Mouse (Mus musculus): ENCODE measurements around the gene Babam2. TPM values are rescaled to one million over a fixed set of nuclear protein-coding genes. Genes with fewer than 3 reads are reported as not detected.

Gene Babam2
- 46.2 and 47.4 TPM in 2 replicates for polyA plus RNA-seq (2014; fragmentation: Nextera tagmentation; extraction: Ambion mirVana)

GRCm38 (mm10) chr5:31697644-31698296, at the start of gene Babam2:
Gene Babam2, plus strand, starts transcription at chr5:31697684.
- peak; percentile 90 for ATAC-seq (replicated peaks; ENCODE audit: low FRiP score)
- no peaks in the 10 kb centered on the region for H3K27me3 ChIP-seq (replicated peaks; ENCODE audit: control insufficient read depth, insufficient read depth, low read length)
- peak within 1 kb of the TSS; percentile 81 for H3K4me3 ChIP-seq (ENCODE audit: low read depth, low read length)
- H3K9ac ChIP-seq (ENCODE audit: low read depth, low read length) = peak within 1 kb of the TSS; percentile 83
- DNase-seq (ENCODE audit: low spot score) = peak; percentile 98
- H3K9me3 ChIP-seq (ENCODE audit: control insufficient read depth, low read length) = no peaks in the 10 kb centered on the region
- peaks cover 2% of the 10 kb centered on the region; the same call in 1 of the 2 replicates for H3K4me1 ChIP-seq (replicated peaks; ENCODE audit: control insufficient read depth, insufficient read depth, low read length)
- no peaks in the 10 kb centered on the region for H3K36me3 ChIP-seq (ENCODE audit: control insufficient read depth, insufficient read depth, low read length)
- H3K4me2 ChIP-seq = peak within 1 kb of the TSS; percentile 69
- under 1% methylated on average over 71 of the region's 71 CpGs for WGBS
- peak within 1 kb of the TSS; percentile 95 for H3K27ac ChIP-seq (ENCODE audit: low read depth, low read length)

- DNase-seq (ENCODE audit: low spot score) (no peak), ATAC-seq (replicated peaks; ENCODE audit: low FRiP score) (no peak)
- H3K4me3 ChIP-seq (ENCODE audit: low read depth, low read length) = no peak overlapping the region
- no peaks in the 10 kb centered on the region for H3K36me3 ChIP-seq (ENCODE audit: control insufficient read depth, insufficient read depth, low read length)
- no peak overlapping the region for H3K27ac ChIP-seq (ENCODE audit: low read depth, low read length)
- H3K9me3 ChIP-seq (ENCODE audit: control insufficient read depth, low read length) = no peaks in the 10 kb centered on the region
- 87% methylated on average over 2 of the region's 2 CpGs for WGBS
- no peaks in the 10 kb centered on the region for H3K4me1 ChIP-seq (replicated peaks; ENCODE audit: control insufficient read depth, insufficient read depth, low read length)
- H3K4me2 ChIP-seq = no peak overlapping the region
- H3K9ac ChIP-seq (ENCODE audit: low read depth, low read length) = no peak overlapping the region
- H3K27me3 ChIP-seq (replicated peaks; ENCODE audit: control insufficient read depth, insufficient read depth, low read length) = no peaks in the 10 kb centered on the region
These were observed 46.8 kb upstream of the Babam2 start for GRCm38 (mm10) chr5:31650518-31651288.

- Histone ChIP-seq H3K4me1 (replicated peaks; ENCODE audit: control insufficient read depth, insufficient read depth, low read length) (no peaks in the 10 kb centered on the region), H3K36me3 (ENCODE audit: control insufficient read depth, insufficient read depth, low read length) (no peaks in the 10 kb centered on the region), H3K4me2 (no peak overlapping the region), H3K9me3 (ENCODE audit: control insufficient read depth, low read length) (no peaks in the 10 kb centered on the region), H3K9ac (ENCODE audit: low read depth, low read length) (no peak overlapping the region), H3K27ac (ENCODE audit: low read depth, low read length) (no peak overlapping the region), H3K4me3 (ENCODE audit: low read depth, low read length) (no peak overlapping the region), H3K27me3 (replicated peaks; ENCODE audit: control insufficient read depth, insufficient read depth, low read length) (no peaks in the 10 kb centered on the region)
- 77% methylated on average over 1 of the region's 1 CpGs for WGBS
- ATAC-seq (replicated peaks; ENCODE audit: low FRiP score) (no peak), DNase-seq (ENCODE audit: low spot score) (no peak)
These were observed 41.7 kb upstream of the Babam2 start for GRCm38 (mm10) chr5:31655688-31656190.

- H3K9ac ChIP-seq (ENCODE audit: low read depth, low read length) = no peak overlapping the region
- H3K4me2 ChIP-seq = no peak overlapping the region
- H3K36me3 ChIP-seq (ENCODE audit: control insufficient read depth, insufficient read depth, low read length) = no peaks in the 10 kb centered on the region
- H3K27me3 ChIP-seq (replicated peaks; ENCODE audit: control insufficient read depth, insufficient read depth, low read length) = no peaks in the 10 kb centered on the region
- DNase-seq (ENCODE audit: low spot score) (no peak), ATAC-seq (replicated peaks; ENCODE audit: low FRiP score) (no peak)
- H3K27ac ChIP-seq (ENCODE audit: low read depth, low read length) = no peak overlapping the region
- H3K4me3 ChIP-seq (ENCODE audit: low read depth, low read length) = no peak overlapping the region
- no peaks in the 10 kb centered on the region for H3K9me3 ChIP-seq (ENCODE audit: control insufficient read depth, low read length)
- WGBS = 57% methylated on average over 1 of the region's 1 CpGs
- H3K4me1 ChIP-seq (replicated peaks; ENCODE audit: control insufficient read depth, insufficient read depth, low read length) = peaks cover 2% of the 10 kb centered on the region; the same call in 1 of the 2 replicates
These were observed 31.3 kb upstream of the Babam2 start for GRCm38 (mm10) chr5:31666176-31666575.

- Histone ChIP-seq H3K9ac (ENCODE audit: low read depth, low read length) (no peak overlapping the region), H3K27me3 (replicated peaks; ENCODE audit: control insufficient read depth, insufficient read depth, low read length) (no peaks in the 10 kb centered on the region), H3K9me3 (ENCODE audit: control insufficient read depth, low read length) (no peaks in the 10 kb centered on the region), H3K4me1 (replicated peaks; ENCODE audit: control insufficient read depth, insufficient read depth, low read length) (peaks cover 2% of the 10 kb centered on the region; the same call in 1 of the 2 replicates), H3K27ac (ENCODE audit: low read depth, low read length) (no peak overlapping the region), H3K36me3 (ENCODE audit: control insufficient read depth, insufficient read depth, low read length) (no peaks in the 10 kb centered on the region), H3K4me2 (no peak overlapping the region), H3K4me3 (ENCODE audit: low read depth, low read length) (no peak overlapping the region)
- DNase-seq (ENCODE audit: low spot score) (no peak), ATAC-seq (replicated peaks; ENCODE audit: low FRiP score) (no peak)
- 86% methylated on average over 13 of the region's 13 CpGs for WGBS
These were observed 29.0 kb upstream of the Babam2 start for GRCm38 (mm10) chr5:31668325-31668968.

- Histone ChIP-seq H3K9ac (ENCODE audit: low read depth, low read length) (no peak overlapping the region), H3K27me3 (replicated peaks; ENCODE audit: control insufficient read depth, insufficient read depth, low read length) (no peaks in the 10 kb centered on the region), H3K4me1 (replicated peaks; ENCODE audit: control insufficient read depth, insufficient read depth, low read length) (peaks cover 2% of the 10 kb centered on the region; the same call in 1 of the 2 replicates), H3K9me3 (ENCODE audit: control insufficient read depth, low read length) (no peaks in the 10 kb centered on the region), H3K4me2 (no peak overlapping the region), H3K36me3 (ENCODE audit: control insufficient read depth, insufficient read depth, low read length) (no peaks in the 10 kb centered on the region), H3K27ac (ENCODE audit: low read depth, low read length) (no peak overlapping the region), H3K4me3 (ENCODE audit: low read depth, low read length) (no peak overlapping the region)
- ATAC-seq (replicated peaks; ENCODE audit: low FRiP score) (no peak), DNase-seq (ENCODE audit: low spot score) (no peak)
- WGBS = 64% methylated on average over 5 of the region's 5 CpGs
These were observed 27.5 kb upstream of the Babam2 start for GRCm38 (mm10) chr5:31669984-31670383.

GRCm38 (mm10) chr5:31671137-31671536, 26.3 kb upstream of the Babam2 start:
- peaks cover 2% of the 10 kb centered on the region; the same call in 1 of the 2 replicates for H3K4me1 ChIP-seq (replicated peaks; ENCODE audit: control insufficient read depth, insufficient read depth, low read length)
- no peaks in the 10 kb centered on the region for H3K9me3 ChIP-seq (ENCODE audit: control insufficient read depth, low read length)
- WGBS = 58% methylated on average over 2 of the region's 2 CpGs
- H3K9ac ChIP-seq (ENCODE audit: low read depth, low read length) = no peak overlapping the region
- no peak overlapping the region for H3K4me2 ChIP-seq
- ATAC-seq (replicated peaks; ENCODE audit: low FRiP score) (no peak), DNase-seq (ENCODE audit: low spot score) (no peak)
- no peak overlapping the region for H3K4me3 ChIP-seq (ENCODE audit: low read depth, low read length)
- no peaks in the 10 kb centered on the region for H3K36me3 ChIP-seq (ENCODE audit: control insufficient read depth, insufficient read depth, low read length)
- no peak overlapping the region for H3K27ac ChIP-seq (ENCODE audit: low read depth, low read length)
- H3K27me3 ChIP-seq (replicated peaks; ENCODE audit: control insufficient read depth, insufficient read depth, low read length) = no peaks in the 10 kb centered on the region

- DNase-seq (ENCODE audit: low spot score) = no peak
- Histone ChIP-seq H3K4me3 (ENCODE audit: low read depth, low read length) (no peak overlapping the region), H3K4me2 (no peak overlapping the region), H3K4me1 (replicated peaks; ENCODE audit: control insufficient read depth, insufficient read depth, low read length) (peaks cover 2% of the 10 kb centered on the region; the same call in 1 of the 2 replicates), H3K9ac (ENCODE audit: low read depth, low read length) (no peak overlapping the region), H3K36me3 (ENCODE audit: control insufficient read depth, insufficient read depth, low read length) (no peaks in the 10 kb centered on the region), H3K27me3 (replicated peaks; ENCODE audit: control insufficient read depth, insufficient read depth, low read length) (no peaks in the 10 kb centered on the region), H3K9me3 (ENCODE audit: control insufficient read depth, low read length) (no peaks in the 10 kb centered on the region), H3K27ac (ENCODE audit: low read depth, low read length) (no peak overlapping the region)
- ATAC-seq (replicated peaks; ENCODE audit: low FRiP score) = no peak
- WGBS = 81% methylated on average over 2 of the region's 2 CpGs
These were observed 24.1 kb upstream of the Babam2 start for GRCm38 (mm10) chr5:31673431-31673830.

Measured in liver, embryonic 11.5 days (tissue).